Mouse (Mus musculus) lung, adult 2 months (tissue): ENCODE measurements around the gene Gm17416.

ENCODE experiments used
- CTCF ChIP-seq: fragments of 200-500 bp; IDR thresholded peaks from 2 replicates; pipeline ENCODE4 v1.5.1; 2011; ENCODE audit warnings: mild to moderate bottlenecking, low read length, control low read depth; ENCODE audit not compliant: insufficient read depth
- POLR2A ChIP-seq: fragments of 200-500 bp; IDR thresholded peaks from 2 replicates; pipeline ENCODE4 v1.6.1; 2011; ENCODE audit warnings: low read depth, mild to moderate bottlenecking, control low read depth, low read length, borderline replicate concordance; ENCODE audit errors: extremely low read depth

DNA sequence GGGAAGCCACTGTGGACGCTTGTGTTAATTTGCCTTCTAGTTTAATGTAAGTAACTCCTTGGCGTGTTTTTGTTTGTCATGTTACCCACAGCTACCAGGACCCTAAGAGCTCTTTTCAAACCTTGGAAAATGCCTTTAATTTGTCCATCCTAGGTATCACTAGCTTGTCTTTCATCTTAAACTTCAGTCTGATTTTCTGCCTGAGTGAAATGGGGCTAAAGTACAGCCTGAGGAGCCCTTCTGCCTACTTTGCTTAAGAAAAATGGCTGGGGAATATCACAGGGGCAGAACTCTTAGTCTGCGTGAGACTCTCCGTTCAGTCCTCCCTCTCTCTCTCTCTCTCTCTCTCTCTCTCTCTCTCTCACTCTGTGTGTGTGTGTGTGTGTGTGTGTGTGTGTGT, 743 bp downstream of the Gm17416 start:
- no peak for TF ChIP-seq CTCF
- TF ChIP-seq POLR2A = no peak
